Mouse (Mus musculus) liver, adult 2 months (tissue): Measurements from ENCODE around the gene Rabgap1.

Experiments
- CTCF ChIP-seq: fragments of 200-500 bp; IDR thresholded peaks from 2 replicates; pipeline ENCODE4 v1.5.1; 2011; ENCODE audit warnings: low read depth, low read length, control low read depth
- POLR2A ChIP-seq: fragments of 200-500 bp; IDR thresholded peaks from 2 replicates; pipeline ENCODE4 v1.6.1; 2011; ENCODE audit warnings: low read length, control low read depth; ENCODE audit not compliant: insufficient read depth; ENCODE audit errors: extremely low read depth

DNA sequence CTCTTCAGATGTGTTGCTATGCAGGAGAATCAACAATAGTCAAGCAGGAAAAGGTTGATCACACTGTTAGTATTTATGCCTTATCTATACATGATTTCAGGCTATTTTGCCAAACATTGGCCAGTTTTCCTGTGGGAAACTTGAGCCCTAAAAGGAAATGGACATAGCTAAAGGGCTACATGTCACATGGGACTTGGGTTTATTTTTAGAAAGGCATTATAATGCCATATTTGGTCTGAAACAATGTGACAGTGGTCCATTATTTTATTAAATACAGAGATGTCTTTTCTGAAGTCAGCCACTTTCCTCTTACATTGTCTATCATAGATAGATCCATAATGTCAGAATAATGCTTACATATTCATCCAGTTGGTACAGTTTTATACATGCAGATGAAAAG is 84.5 kb downstream of the Rabgap1 start:
- TF ChIP-seq CTCF: no peak
- no peak for TF ChIP-seq POLR2A
